Mouse (Mus musculus) forebrain, embryonic 12.5 days (tissue): ENCODE data around the gene Acot11. TPM values are rescaled to one million over a fixed set of nuclear protein-coding genes. Genes with fewer than 3 reads are reported as not detected.
A peak's percentile ranks its signal among the peaks of the same experiment; 100 is the strongest.
"Not testable (repeated sequence)": the region's sequence is repeated elsewhere in the genome, so short reads cannot be mapped to it uniquely, and the experiment has no call there.

Experiments
- ATAC-seq: fragments of 200-750 bp; cut with Nextera tagmentation; 2 replicates; pipeline ENCODE4 v1.8.0; 2017; ENCODE audit warnings: moderate TSS enrichment; ENCODE audit not compliant: low FRiP score
- H3K27ac ChIP-seq: fragments of 300-500 bp; sonication (generic); 2 replicates; pipeline ENCODE4 v1.5.1; 2016; ENCODE audit warnings: mild to moderate bottlenecking
- H3K27me3 ChIP-seq: fragments of 300-500 bp; sonication (generic); 2 replicates; pipeline ENCODE4 v1.6.1; 2016; ENCODE audit warnings: mild to moderate bottlenecking
- H3K36me3 ChIP-seq: fragments of 300-500 bp; sonication (generic); replicated peaks from 2 replicates; pipeline ENCODE4 v1.6.1; 2016; ENCODE audit warnings: mild to moderate bottlenecking
- H3K4me1 ChIP-seq: fragments of 300-500 bp; sonication (generic); 2 replicates; pipeline ENCODE4 v1.6.1; 2016
- H3K4me2 ChIP-seq: fragments of 300-500 bp; sonication (generic); 2 replicates; pipeline ENCODE4 v1.6.1; 2016; ENCODE audit warnings: mild to moderate bottlenecking, moderate library complexity
- H3K4me3 ChIP-seq: fragments of 300-500 bp; sonication (generic); replicated peaks from 2 replicates; pipeline ENCODE4 v1.5.1; 2016; ENCODE audit warnings: mild to moderate bottlenecking
- H3K9ac ChIP-seq: fragments of 300-500 bp; sonication (generic); 2 replicates; pipeline ENCODE4 v1.6.1; 2016; ENCODE audit warnings: mild to moderate bottlenecking
- H3K9me3 ChIP-seq: fragments of 300-500 bp; sonication (generic); 2 replicates; pipeline ENCODE4 v1.6.1; 2016
- WGBS: fragments of 180-500 bp; shearing (Covaris S2); methylation state at CpG from one replicate; pipeline ENCODE4 v1.1.7; 2016; 5-methylcytosine and 5-hydroxymethylcytosine counted together
- polyA plus RNA-seq: library from polyadenylated mRNA; unstranded; fragments of >200 nt; fragmentation: Nextera tagmentation; extraction: Ambion mirVana; gene quantifications from 2 replicates; pipeline ENCODE4 v1.2.1, GENCODE M21; 2016

Acot11 gene
- polyA plus RNA-seq, 1 experiment from 2014 or later, result 1.4 TPM

- 68% methylated on average over 7 of the region's 7 CpGs for WGBS
- no peak for ATAC-seq
- Histone ChIP-seq H3K4me2 (no peak overlapping the region), H3K4me1 (peaks cover 37% of the 10 kb centered on the region), H3K27ac (no peak overlapping the region), H3K4me3 (no peak overlapping the region), H3K9ac (no peak overlapping the region), H3K36me3 (no peaks in the 10 kb centered on the region), H3K27me3 (no peaks in the 10 kb centered on the region), H3K9me3 (no peaks in the 10 kb centered on the region)
These were observed 17.0 kb downstream of the Acot11 start for GRCm38 (mm10) chr4:106787830-106788229.

- peak overlapping the region; percentile 47 for H3K9ac ChIP-seq
- H3K4me2 ChIP-seq, result 0 out of 2 replicates have a peak overlapping the region, but pooled peaks have one; percentile 21
- no peak overlapping the region for H3K4me3 ChIP-seq
- peaks cover 44% of the 10 kb centered on the region for H3K4me1 ChIP-seq
- no peaks in the 10 kb centered on the region for H3K27me3 ChIP-seq
- H3K36me3 ChIP-seq, result no peaks in the 10 kb centered on the region
- H3K27ac ChIP-seq, result peak overlapping the region; percentile 91
- peak; percentile 92 for ATAC-seq
- WGBS, result 6% methylated on average over 3 of the region's 5 CpGs
- H3K9me3 ChIP-seq, result no peaks in the 10 kb centered on the region
These were observed 18.9 kb downstream of the Acot11 start for GRCm38 (mm10) chr4:106785753-106786540.

DNA sequence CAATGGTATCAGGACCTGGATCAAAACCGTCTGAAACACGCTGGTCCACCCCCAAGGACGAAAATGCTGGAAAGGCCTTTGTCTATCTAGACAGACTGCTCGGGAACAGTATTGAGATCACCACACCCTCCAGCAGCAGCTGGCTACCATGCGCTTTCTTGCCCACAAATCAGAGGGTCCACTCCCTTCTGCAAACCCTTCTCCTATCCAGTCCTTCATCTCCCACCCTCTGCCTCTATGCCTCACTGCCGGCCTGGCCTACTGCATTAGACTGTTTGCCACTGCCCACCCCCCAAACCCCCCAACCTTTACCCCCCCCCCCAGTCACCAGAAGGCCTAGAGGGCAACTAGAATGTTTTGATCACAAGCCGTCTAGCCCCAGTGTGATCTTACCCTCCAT lies 19.5 kb downstream of the Acot11 start:
- 46% methylated on average over 7 of the region's 7 CpGs for WGBS
- Histone ChIP-seq H3K9ac (no peak overlapping the region), H3K36me3 (no peaks in the 10 kb centered on the region), H3K27ac (peak overlapping the region; percentile 91), H3K4me3 (no peak overlapping the region), H3K4me2 (no peak overlapping the region), H3K9me3 (no peaks in the 10 kb centered on the region), H3K27me3 (no peaks in the 10 kb centered on the region), H3K4me1 (peaks cover 50% of the 10 kb centered on the region)
- ATAC-seq, result peak; percentile 47

- H3K27ac ChIP-seq, result no peak overlapping the region
- H3K9me3 ChIP-seq, result no peaks in the 10 kb centered on the region
These were observed 20.0 kb downstream of the Acot11 start for GRCm38 (mm10) chr4:106784806-106785205.

DNA sequence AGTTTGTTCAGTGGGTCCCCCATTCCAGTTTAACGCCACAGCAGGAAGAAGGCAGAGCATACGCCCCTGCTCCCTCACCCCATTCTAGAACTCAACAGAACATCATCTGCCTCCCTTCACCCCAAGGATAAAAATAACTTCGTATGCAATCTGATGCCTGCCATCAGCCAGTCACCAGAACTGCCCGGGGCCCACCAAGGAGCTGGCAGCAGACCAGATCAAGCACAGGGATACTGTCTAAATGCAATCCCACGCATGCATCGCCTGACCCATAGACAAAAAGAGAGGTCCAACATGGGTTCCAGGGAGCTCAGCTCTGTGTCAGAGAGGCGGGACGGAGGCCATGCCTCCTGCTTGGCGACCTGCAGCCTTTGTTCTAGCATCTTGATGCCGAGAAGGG lies 21.7 kb downstream of the Acot11 start:
- no peak for ATAC-seq
- Histone ChIP-seq H3K36me3 (no peaks in the 10 kb centered on the region), H3K4me3 (no peak overlapping the region), H3K27ac (no peak overlapping the region), H3K9me3 (no peaks in the 10 kb centered on the region), H3K4me1 (peaks cover 65% of the 10 kb centered on the region), H3K27me3 (0 out of 2 replicates have a peak, but pooled peaks cover 4% of the 10 kb centered on the region), H3K9ac (no peak overlapping the region), H3K4me2 (no peak overlapping the region)
- WGBS, result 77% methylated on average over 10 of the region's 10 CpGs

More at GRCm38 (mm10) chr4:106784806-106785205, 20.0 kb downstream of the Acot11 start:
- Histone ChIP-seq H3K36me3 (no peaks in the 10 kb centered on the region), H3K27me3 (no peaks in the 10 kb centered on the region), H3K4me3 (no peak overlapping the region), H3K4me1 (peaks cover 51% of the 10 kb centered on the region), H3K9ac (no peak overlapping the region), H3K4me2 (no peak overlapping the region)
- ATAC-seq, result no peak
- WGBS, result 93% methylated on average over 7 of the region's 7 CpGs

DNA sequence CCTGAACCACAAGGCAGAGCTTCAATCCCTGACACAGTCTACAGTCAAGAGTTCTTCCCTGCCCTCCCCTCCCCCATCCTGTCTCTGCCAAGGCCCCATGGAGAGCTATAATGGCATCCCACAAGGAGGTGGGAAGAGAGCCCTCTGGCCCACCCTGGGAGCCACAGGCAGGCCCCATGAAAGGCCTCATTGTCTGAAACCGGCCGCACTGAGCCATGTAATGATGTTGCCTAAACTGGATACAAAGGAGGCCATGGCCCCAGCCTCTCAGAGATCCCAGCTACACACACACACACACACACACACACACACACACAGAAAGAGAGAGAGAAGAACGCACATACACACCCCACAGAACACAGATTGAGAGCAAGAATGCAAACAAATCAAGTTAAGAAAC lies 24.8 kb downstream of the Acot11 start:
- no peak overlapping the region for H3K4me2 ChIP-seq
- peaks cover 4% of the 10 kb centered on the region; the same call in 1 of the 2 replicates for H3K27me3 ChIP-seq
- WGBS, result 0% methylated on average over 3 of the region's 3 CpGs
- peak; percentile 80 for ATAC-seq
- peaks cover 55% of the 10 kb centered on the region for H3K4me1 ChIP-seq
- no peaks in the 10 kb centered on the region for H3K36me3 ChIP-seq
- H3K9ac ChIP-seq, result no peak overlapping the region
- H3K27ac ChIP-seq, result 0 out of 2 replicates have a peak overlapping the region, but pooled peaks have one; percentile 21
- H3K4me3 ChIP-seq, result no peak overlapping the region
- no peaks in the 10 kb centered on the region for H3K9me3 ChIP-seq

GRCm38 (mm10) chr4:106778116-106778788 lies 26.5 kb downstream of the Acot11 start:
- Histone ChIP-seq H3K4me1 (peaks cover 55% of the 10 kb centered on the region), H3K27me3 (peaks cover 4% of the 10 kb centered on the region; the same call in 1 of the 2 replicates), H3K9me3 (no peaks in the 10 kb centered on the region), H3K4me2 (no peak overlapping the region; the same call in 1 of the 2 replicates), H3K36me3 (no peaks in the 10 kb centered on the region), H3K9ac (no peak overlapping the region), H3K4me3 (no peak overlapping the region), H3K27ac (0 out of 2 replicates have a peak overlapping the region, but pooled peaks have one; percentile 6)
- 43% methylated on average over 5 of the region's 5 CpGs for WGBS
- peak; percentile 67; the same call in 1 of the 2 replicates for ATAC-seq

DNA sequence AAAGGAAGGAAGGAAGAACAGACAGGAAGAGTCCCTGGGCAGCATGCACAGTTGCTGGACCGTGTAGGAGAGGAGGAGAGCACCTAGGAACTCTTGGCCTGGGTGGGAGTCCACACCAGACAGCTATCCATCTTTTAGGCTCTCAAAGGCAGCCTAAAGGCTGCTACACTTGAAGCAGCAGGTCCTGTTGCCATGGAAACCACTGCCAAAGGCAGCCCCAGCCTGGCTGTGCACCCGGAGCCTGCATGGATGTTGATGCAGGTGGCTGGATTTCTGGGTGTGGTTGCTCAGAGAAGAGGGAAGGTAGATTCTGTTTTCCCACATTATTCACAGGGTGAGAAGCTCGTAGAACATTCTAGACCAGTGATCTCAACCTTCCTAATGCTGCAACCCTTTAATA lies 27.8 kb downstream of the Acot11 start:
- H3K27ac ChIP-seq, result no peak overlapping the region
- 0 out of 2 replicates have a peak, but pooled peaks have one; percentile 60 for ATAC-seq
- H3K4me2 ChIP-seq, result no peak overlapping the region
- H3K36me3 ChIP-seq, result no peaks in the 10 kb centered on the region
- no peak overlapping the region for H3K9ac ChIP-seq
- no peak overlapping the region for H3K4me3 ChIP-seq
- peaks cover 55% of the 10 kb centered on the region for H3K4me1 ChIP-seq
- peaks cover 4% of the 10 kb centered on the region; the same call in 1 of the 2 replicates for H3K27me3 ChIP-seq
- 33% methylated on average over 3 of the region's 3 CpGs for WGBS
- no peaks in the 10 kb centered on the region for H3K9me3 ChIP-seq

DNA sequence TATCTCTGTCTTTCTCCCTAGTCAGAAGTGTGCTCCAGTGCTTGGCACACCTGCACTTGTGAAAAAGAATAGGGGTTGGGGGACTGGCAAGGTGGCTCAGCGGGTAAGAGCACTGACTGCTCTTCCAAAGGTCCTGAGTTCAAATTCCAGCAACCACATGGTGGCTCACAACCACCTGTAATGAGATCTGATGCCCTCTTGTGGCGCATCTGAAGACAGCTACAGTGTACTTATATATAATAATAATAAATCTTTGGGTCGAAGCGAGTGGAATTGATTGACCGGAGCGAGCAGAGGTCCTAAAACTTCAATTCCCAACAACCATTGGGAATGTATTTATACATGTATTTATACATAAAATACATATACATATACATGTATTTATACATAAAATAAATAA lies 29.0 kb downstream of the Acot11 start:
- not testable (repeated sequence) for H3K9me3 ChIP-seq, ATAC-seq, H3K4me3 ChIP-seq, H3K9ac ChIP-seq, H3K4me2 ChIP-seq, H3K27me3 ChIP-seq, H3K27ac ChIP-seq, H3K36me3 ChIP-seq
- peaks cover 47% of the 10 kb centered on the region for H3K4me1 ChIP-seq
- WGBS, result 88% methylated on average over 6 of the region's 6 CpGs

GRCm38 (mm10) chr4:106772558-106772957 lies 32.2 kb downstream of the Acot11 start:
- WGBS, result 94% methylated on average over 1 of the region's 1 CpGs
- peaks cover 15% of the 10 kb centered on the region for H3K4me1 ChIP-seq
- no peaks in the 10 kb centered on the region for H3K36me3 ChIP-seq
- no peaks in the 10 kb centered on the region; the same call in 1 of the 2 replicates for H3K27me3 ChIP-seq
- no peak overlapping the region for H3K27ac ChIP-seq
- H3K4me3 ChIP-seq, result no peak overlapping the region
- H3K4me2 ChIP-seq, result no peak overlapping the region
- H3K9me3 ChIP-seq, result no peaks in the 10 kb centered on the region
- no peak overlapping the region for H3K9ac ChIP-seq
- ATAC-seq, result no peak

- no peak for ATAC-seq
- Histone ChIP-seq H3K4me2 (no peak overlapping the region), H3K9me3 (no peaks in the 10 kb centered on the region), H3K4me1 (no peaks in the 10 kb centered on the region), H3K27me3 (no peaks in the 10 kb centered on the region), H3K9ac (no peak overlapping the region), H3K36me3 (no peaks in the 10 kb centered on the region), H3K4me3 (no peak overlapping the region), H3K27ac (no peak overlapping the region)
- 67% methylated on average over 2 of the region's 2 CpGs for WGBS
These were observed 35.5 kb downstream of the Acot11 start for GRCm38 (mm10) chr4:106769306-106769705.

GRCm38 (mm10) chr4:106764166-106764565 lies 40.6 kb downstream of the Acot11 start:
- H3K27me3 ChIP-seq, result 0 out of 2 replicates have a peak, but pooled peaks cover 3% of the 10 kb centered on the region
- H3K4me1 ChIP-seq, result peaks cover 10% of the 10 kb centered on the region
- no peaks in the 10 kb centered on the region for H3K36me3 ChIP-seq
- 69% methylated on average over 7 of the region's 7 CpGs for WGBS
- H3K9me3 ChIP-seq, result no peaks in the 10 kb centered on the region
- no peak overlapping the region for H3K9ac ChIP-seq
- H3K4me3 ChIP-seq, result no peak overlapping the region
- ATAC-seq, result no peak
- no peak overlapping the region for H3K4me2 ChIP-seq
- H3K27ac ChIP-seq, result no peak overlapping the region
